Mouse (Mus musculus): Measurements from ENCODE around the gene Satb2.

The Satb2 gene

DNA sequence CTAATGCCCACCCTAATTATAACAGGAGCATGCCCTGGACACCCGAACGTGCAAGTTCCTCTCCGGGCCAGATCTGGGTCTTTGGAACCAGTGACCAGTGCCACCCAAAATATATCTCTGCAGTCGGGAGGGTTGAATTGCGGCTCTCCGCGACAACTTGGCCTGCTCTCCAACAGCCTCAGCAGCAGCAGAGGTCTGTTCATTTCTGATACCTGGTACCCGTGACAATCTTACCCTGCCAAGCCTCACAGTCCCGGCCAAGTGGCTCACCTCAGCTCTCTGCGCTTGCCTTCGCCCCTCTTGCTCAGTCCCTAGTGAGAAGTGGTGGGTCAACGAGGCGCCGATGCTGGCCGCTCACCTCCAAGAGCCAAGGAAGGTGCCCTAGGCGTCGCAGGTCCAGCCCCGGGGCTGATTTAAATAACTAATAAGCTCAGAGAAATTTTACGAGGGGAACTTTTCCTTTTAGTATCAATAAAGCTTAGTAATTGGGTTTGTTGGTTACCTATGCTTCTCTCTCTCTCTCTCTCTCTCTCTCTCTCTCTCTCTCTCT lies at the start of gene Satb2:
TSS of gene Satb2 (minus strand) at position 500 of the 550 bp plus-strand sequence.
- no peak for DNase-seq (ENCODE audit: low spot score in 2 of 2)

DNA sequence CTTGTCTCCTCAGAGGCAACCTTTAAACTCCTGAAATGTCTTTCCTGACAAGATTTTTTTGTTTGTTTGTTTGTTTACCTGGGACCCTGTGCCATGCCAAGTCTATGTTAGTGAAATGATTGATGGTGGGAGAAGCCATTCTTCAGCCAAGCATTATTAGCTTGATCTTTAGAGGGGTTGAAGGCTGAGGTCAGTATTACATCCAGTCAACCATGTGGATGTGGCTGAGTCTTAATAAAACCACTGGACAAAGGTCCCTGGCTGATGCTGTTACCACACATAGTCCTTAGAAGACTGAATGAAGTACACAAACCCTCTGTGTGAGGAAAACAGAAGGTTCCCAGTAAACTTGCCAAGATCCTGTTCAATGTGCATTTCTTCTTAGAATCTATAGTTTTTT lies 40.5 kb upstream of the Satb2 start:
- no peak for DNase-seq (ENCODE audit: low spot score in 2 of 2)

DNA sequence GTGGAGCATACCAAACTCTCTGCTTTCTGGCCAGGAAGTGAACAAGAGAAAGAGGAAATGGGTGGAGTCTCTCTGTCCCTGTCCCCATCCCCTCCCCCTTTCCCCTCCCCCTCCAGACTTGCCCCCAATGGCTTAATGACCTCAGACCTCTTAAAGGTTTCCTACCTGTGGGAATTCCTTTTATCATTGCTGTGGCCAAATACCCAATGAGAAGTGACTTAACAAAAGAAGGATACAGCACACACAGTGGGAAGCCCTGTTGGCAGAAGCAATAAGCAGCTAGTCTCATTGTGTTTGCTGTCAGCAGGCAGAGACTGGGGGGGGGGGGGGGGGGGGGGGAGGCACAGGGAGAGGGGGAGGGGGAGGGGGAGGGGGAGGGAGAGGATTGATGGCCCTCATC lies 35.4 kb upstream of the Satb2 start:
- DNase-seq (ENCODE audit: low spot score in 2 of 2) = no peak

DNA sequence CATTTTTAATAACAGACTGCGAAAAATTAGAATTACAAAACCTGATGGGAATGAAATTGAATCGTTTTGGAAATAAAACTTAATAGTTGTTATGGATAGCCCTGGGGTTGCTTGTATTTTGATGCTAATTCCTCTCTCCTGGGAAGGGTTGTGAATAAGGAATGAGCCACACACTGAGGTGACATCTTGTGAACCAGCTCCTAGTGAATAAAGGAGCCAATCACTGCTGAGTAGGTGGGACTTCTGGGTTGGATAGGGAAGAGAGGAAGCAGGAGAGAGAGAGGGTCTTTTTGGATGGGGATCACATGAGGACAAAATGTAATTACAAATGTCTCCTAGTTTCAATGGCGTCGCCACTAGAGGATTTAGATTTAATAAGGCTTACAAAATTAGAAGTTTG lies 30.7 kb upstream of the Satb2 start:
- no peak for DNase-seq (ENCODE audit: low spot score in 2 of 2)

DNA sequence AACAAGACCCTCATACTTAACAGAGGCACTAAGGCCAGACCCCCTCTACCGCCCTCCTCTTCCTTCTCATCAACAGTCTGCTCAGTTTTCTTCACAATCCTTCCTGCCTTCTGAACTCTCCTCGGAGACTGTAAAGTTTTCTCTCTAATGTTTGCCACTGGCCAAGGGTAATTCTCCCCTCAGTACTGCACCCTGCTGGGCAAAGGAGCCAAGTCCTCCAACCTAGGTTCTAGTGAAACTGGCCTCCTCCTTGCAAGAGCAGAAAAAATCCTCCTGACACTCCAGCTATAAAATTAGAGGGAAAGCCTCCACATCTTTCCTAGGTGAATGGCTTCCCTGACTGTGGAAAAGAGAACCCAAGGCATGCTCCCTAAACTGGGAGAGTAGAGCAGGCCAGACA lies 16.6 kb upstream of the Satb2 start:
- DNase-seq (ENCODE audit: low spot score in 2 of 2) = no peak

DNA sequence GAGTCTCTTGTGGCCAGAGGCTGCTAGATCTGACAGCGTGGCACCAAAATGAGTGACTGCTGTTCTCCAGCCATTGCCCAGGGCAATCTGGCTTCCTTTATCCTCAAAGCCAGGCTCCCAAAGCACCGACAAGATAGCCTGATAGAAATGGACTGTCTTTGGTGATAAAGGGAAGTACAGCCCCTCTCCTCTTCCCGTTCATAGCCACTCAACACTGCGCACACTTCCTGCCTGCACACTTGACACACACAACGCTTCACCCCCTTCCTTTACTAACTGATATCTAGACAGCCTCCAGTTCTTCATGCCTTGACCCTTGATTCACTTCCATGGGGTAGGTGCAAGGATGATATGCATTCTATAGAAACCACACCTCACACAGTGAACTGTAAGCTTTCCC lies 13.9 kb upstream of the Satb2 start:
- DNase-seq (ENCODE audit: low spot score in 2 of 2) = no peak

DNA sequence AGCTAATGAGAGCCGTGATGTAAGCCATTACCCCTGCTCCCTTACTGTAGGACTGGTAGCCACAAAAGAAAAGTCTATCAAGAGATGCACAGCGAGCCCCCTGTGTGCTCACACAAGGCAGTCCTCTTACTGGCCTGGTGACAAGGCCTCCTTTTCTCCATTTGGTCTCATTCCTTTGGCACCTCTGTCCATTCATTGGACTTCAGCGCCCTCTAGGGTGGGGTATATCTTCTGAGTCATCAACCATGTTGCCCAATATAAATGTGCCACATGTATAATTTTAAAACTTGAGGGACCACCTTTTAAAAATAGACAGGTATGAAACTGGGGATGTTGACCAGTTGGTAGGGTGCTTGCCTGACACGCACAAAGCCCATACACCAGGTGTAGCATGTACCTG lies 13.2 kb upstream of the Satb2 start:
- no peak for DNase-seq (ENCODE audit: low spot score in 2 of 2)

DNA sequence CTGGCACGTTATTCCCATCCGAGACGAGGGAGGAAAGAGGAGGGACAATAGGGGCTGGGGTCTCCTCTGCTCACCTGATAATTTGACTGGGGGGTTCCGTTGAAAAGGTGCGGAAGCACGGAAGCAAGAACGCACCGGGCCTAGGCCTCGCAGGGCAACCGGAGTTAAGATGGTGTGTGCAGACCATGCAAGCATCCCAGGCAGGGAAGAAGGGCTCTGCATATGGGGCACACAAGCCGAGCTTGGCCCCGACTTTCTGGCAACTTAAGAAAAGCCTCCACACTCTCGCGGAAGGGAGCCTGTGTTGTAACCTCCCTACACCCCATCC lies 6.0 kb upstream of the Satb2 start:
- no peak for DNase-seq (ENCODE audit: low spot score in 2 of 2)

DNA sequence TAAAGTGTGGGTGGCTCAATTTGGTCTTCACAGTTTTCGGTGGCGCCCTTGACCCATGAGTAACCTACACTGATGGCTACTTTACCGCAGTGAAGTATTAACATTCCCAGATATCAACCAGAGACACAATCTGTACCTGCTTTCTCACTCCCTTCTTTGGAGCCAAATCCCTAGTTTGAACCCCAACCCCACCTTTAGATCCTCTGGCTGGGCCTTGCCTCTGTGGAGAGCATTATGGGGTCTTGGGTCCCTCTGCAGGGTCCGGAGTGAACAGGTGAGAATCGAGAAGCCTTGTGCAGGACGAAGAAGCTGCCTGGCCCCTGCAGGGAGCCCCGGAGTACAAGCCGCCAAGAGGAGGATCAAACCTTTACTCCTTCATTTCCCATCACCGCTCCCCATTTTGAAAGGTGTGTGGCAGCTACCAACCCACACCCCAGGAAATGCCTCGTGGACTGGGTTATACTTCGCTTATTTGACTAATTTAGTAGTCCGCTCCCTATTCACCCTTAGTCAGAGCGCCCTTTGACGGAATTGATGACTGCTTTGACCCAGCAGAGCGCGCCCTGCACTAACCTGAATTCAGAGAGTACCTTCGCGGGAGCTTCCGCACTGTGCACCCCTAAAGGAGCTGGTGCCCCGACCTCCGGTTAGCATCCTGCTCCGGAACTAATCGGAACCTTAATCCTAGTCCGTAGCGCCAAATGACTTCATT lies 5.5 kb upstream of the Satb2 start:
- no peak for DNase-seq (ENCODE audit: low spot score in 2 of 2)

DNA sequence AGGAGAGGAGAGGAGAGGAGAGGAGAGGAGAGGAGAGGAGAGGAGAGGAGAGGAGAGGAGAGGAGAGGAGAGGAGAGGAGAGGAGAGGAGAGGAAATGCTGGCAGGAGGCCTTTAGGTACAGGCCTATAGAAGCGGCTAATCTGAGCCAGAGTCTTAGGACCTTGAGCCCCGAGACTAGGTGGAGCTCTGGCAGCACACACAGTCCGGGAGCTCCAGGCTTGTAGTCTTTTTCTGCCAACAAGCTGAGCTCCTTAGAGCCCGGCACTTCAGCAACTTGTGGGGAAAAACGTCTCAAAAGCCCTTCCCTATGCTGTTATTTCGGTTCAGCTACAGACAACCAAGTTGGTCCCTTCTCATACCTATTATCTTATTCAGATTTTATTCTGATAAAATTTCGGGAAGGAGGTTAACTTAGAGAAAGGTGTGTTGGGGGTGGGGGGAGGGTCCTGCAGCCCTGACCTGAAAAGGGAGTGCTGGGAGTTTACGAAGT lies 4.7 kb upstream of the Satb2 start:
- no peak for DNase-seq (ENCODE audit: low spot score in 2 of 2)

DNA sequence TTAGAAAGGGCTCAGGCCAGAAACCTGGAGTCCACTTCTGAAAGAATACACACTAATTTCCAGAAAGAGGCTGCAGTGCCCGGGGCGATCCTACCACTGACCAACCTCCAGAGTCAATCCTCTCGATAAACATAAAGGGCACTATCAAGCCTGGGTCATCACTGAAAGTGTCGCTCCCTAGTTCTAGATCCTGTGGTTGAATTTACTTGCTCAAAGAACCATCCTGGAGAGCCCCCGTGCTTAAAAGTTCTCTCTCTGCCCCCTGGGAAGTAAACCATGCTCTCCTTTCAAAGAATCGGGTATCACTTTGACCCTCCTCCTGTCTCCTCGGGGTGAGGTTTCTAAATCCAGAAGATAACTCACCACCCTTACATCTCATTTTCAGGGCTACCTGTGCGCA lies 4.2 kb upstream of the Satb2 start:
- no peak for DNase-seq (ENCODE audit: low spot score in 2 of 2)

DNA sequence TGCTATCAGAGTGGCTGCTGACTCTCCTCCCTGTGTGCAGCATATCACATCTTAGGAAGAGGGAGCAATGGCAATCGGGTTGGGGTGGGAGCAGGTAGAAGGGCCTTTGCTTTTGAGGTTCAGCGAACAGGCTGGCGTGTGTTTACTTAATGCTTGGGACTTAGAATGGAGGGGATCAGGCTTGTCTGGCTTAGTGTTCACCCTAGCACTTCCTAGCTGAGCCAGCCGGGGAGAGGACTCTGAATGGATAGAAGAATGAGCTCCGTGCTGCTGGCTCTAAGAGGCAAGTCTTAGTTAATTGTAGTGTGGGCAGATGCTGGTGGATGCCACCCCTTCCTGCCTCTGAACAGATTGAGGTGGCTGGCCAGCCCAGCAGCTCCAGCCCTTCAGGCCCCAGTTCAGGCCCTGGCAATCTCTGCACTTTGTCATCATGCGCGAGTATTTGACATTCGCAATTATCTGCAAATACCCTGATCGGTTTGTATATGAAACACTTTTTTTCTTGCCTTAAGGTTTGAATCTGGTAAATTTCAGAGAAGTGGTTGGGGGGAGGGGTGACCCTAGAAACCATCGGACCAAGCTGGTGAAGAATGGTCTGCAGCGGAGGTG lies 3.6 kb upstream of the Satb2 start:
- DNase-seq (ENCODE audit: low spot score in 2 of 2) = no peak

DNA sequence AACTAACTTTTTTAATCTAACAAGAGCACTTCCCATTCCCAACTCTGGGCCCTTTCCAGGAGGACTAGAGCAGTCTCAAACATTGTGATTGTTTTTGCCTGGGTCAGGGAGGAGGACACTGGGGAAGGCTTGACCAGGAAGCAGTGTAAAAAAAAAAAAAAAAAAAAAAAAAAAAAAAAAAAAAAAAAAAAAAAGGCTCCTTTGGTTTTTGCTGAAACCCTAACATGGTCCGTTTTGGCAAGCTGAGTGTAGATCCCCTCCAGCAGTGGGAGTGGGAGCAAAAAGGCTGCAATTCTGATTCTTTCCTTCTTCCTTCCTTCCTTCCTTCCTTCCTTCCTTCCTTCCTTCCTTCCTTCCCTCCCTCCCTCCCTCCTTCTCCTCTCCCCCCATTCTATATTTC lies 3.1 kb upstream of the Satb2 start:
- DNase-seq (ENCODE audit: low spot score in 2 of 2) = no peak

DNA sequence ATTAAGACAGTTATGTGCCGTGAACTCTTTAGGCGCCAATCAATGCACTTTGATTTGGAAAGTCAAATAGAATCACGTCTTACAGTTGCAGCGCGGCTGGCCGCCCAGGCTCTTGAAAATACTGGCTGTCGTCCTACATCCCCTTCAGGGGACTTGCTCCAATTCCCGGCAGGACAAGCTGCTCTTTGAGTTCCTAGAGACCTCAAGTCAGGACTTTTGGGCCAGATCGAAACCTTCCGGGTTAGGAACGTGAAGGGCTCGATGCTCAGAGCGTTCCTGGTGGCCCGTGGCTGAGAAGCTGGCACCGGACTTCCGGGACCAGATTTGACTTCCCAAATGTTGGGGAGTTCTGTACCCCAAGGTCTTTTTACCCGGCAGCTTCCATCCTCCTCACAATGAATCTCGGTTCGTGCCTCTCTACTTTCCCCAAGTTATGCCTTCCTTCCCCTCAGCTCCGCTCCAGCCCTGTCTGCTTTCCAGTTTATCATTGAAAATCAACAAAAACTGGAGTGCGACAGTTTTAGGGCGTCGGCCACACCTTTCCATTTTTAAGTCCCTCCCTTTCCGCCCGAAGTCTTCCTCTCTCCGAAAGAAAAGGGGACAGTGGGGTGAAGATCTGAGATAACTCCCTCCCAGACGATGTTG lies 2.3 kb upstream of the Satb2 start:
- no peak for DNase-seq (ENCODE audit: low spot score in 2 of 2)

DNA sequence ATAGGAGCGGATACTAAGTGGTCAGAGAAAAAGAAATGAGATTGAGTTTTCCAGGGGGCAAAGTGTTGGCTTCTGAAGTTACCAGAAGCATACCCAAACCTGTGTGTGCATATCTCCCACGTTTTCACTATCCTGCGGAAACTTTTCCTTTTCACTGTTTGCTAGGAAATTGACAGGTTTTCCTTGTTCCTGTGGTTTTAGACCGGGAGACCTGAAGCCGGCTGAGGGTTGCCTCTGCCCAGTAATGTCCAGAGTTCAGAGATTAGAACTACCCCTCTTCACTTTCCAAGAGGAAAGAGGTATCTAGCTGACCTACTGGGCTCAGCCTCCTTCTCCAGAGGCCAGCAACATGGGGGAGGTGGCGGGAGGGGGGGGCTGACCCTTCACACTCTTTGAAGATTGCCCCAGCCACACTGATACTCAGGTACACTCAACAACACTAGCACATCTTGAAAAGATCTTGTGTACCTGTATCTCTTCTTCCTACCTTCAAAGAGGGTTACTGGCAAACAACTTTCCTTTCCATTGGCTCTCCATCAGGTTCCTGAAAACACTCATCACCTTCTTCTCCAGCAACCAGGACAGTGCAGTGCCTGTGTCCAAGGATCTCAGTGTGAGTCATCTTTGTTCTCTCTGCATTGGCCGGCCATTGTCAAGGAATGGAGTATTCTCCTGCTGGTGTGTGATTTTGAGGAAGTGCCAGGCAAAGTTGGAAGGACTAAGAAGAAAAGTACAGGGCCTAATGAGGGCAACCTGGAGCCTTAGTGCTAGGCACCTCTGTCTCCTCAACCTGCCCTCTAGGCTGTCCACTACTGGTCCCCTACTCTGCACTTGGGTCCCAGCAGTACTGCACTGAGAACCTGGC lies 1.3 kb upstream of the Satb2 start:
- DNase-seq (ENCODE audit: low spot score in 2 of 2) = no peak

DNA sequence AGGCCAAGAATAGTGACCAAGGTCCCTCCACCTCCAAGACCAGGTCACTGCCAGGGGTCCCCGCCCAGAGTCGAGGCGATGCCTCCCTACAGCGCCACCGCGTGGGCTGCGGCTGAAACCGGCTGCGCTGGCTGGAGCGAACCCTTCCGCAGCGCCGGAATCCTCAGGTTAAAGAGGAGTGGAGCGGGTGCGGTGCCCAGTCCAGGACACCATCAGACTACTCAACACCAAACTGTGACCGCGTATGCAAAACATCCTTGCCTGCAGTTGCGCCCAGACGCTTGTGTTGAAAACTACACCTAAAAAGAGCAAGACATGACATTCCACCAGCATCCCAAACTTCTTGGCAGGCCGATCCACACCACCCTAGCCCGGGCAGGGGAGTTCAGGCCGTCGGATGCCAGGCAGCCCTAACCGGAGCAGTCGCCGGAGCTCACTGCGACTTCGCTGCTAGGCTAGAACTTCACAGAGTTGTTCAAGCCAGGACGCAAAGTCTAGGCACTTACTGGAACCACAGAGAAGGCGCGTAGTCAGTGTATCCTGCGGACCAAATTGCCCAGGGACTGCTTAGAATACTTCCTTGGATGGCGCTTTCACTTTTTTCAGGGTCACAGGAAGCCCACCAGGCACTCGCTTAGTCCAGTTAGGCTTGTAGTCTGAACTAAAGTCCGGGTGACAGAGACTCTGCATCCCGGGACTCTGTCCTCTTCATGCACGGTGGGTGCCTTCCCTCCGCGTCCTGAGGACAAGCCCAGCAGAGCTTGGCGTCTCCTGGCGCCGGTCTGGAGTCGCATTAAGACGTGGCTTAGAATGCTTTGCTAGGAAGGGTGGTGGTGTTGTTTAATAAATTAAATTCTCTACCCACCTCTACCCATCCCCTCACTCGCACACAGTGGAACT lies 999 bp downstream of the Satb2 start:
- DNase-seq (ENCODE audit: low spot score in 2 of 2) = peak in 1 of 2 experiments; percentile 23

DNA sequence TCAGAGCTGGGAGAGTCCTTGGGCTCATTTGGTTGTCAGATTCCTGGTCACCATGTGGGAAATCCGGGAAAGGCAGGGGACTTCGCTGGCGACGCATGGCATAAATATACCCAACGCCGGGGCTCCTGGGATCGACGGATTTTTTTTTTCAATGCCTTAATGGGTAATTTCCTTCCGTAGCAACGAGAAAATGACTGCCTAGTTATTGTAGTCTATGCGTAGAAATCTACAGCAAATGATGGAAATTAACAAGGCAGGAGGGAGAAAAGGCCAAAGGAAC lies 1.7 kb downstream of the Satb2 start:
- no peak for DNase-seq (ENCODE audit: low spot score in 2 of 2)

DNA sequence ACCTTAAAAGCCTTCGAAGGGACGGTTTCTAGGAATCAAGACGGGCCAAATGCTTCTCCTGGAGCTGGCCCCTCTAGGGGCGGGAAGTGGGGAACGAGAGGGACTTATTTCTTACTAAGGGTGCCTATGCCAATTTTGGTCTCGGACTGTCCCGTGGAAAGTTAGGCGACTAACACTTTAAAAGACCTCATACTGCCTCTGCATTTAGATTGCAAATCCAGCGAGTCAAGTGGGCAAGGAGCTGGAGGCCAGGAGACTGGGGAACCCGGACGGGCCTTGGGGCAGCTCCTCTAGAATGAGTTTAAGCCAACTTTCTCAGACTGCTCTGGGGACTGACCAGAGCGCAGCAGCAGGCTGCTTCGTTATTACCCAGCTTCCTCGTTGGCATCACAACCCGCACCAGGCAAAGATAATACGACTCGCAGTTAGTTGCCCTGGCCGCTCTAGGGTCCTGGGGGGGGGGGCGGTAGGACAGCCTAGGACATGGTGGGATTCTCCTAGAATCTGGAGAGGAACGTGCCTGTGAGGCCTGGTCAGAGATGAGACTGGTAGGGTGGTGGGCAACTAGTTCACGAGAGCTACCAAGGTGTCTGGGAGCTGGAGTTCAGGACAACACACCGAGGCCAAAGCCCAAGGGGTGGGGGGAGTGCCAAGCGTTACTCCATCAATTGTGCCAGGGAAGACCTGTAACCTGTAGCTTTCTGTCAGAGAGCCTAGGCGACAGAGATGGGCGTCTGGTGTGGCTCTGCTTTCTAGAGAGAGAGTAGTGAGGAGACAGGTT lies 2.2 kb downstream of the Satb2 start:
- no peak for DNase-seq (ENCODE audit: low spot score in 2 of 2)

DNA sequence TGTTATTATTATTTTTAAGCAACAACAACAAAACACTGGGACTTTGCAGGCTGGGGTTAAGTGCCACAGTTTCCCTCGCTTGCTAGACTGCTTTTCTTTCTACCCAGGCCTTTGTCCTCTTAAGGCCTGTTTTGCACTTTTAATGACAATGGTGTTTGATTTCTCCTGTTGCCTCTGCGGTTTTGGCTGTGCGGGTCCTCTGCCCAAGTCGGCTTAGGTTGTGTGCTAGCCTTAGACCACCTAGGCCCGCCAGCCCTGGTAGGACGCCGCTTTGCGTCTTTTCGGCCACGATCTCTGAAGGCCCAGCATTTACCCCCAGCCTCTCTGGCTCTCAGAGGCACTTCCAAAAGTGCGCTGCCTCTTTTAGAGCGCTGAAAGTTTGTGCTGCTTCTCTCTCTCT lies 2.9 kb downstream of the Satb2 start:
- no peak for DNase-seq (ENCODE audit: low spot score in 2 of 2)

DNA sequence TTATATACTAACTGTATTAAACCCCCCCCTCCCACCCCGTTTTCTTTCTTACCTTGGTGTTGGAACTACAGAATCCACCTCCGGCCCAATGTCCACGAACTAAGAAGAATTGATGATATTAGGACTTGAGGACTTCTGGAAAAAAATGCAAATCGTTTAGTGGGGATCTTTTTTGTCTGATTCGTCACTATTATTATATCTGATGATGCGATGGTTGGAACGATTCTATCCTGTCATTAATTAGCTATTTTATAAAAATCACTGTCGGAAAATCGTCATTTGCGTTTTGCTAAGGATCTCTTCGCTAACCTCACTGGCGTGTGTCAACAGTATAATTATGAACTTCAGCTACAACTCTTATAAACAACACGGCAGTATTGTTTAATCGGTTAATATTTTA lies 4.3 kb downstream of the Satb2 start:
- DNase-seq (ENCODE audit: low spot score in 2 of 2) = no peak

DNA sequence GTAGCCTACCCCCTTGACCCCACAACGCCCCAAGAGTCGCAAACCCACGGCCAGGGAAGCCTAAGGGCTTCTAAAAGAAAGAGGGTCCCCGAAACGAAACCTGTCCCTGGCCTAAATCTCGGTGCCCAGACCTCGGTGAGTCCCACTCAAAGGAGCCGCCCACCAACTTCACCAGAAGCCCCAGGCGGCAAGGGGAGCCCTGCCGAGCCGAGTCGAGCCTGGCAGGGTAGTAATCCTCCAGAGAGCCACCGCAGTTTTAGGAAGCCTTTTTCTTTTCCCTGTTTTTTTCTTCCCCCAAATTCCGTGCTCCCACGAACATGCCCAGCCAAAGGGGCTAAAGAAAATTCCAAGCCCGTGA lies 4.9 kb downstream of the Satb2 start:
- DNase-seq (ENCODE audit: low spot score in 2 of 2) = no peak

All from thymus, postnatal 10 days (tissue).